Mouse (Mus musculus) cerebellum, adult 2 months (tissue): Measurements from ENCODE around the gene Slc13a4.

Experiments used
- CTCF ChIP-seq: fragments of 200-500 bp; IDR thresholded peaks from 2 replicates; pipeline ENCODE4 v1.5.1; 2011; ENCODE audit warnings: low read depth, mild to moderate bottlenecking, control low read depth, low read length, moderate library complexity, borderline replicate concordance; ENCODE audit not compliant: insufficient read depth
- POLR2A ChIP-seq: fragments of 200-500 bp; IDR thresholded peaks from 2 replicates; pipeline ENCODE4 v1.6.1; 2011; ENCODE audit warnings: low read length, control low read depth, borderline replicate concordance; ENCODE audit not compliant: insufficient read depth

DNA sequence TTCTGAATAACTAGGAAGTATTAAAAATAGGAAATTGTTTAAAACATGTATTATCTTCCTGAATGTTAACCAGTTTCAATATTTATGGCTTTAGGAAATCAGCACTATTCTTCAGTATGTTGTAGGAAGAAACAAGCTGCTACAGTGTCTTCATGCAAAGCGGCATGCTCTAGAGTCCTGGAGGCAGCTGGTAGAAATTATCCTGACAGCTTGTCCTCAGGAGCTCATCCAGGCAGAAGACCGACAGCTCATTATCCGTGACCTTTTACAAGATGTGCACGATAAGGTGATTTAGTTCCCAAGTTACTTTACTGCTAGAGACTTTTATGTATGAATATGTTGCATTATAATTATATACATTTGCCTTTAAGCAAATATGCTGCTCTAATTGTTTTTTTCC, 82.2 kb downstream of the Slc13a4 start:
- TF ChIP-seq CTCF (no peak), POLR2A (no peak)
